Mouse (Mus musculus): ENCODE results near the gene Baz1b.

DNA sequence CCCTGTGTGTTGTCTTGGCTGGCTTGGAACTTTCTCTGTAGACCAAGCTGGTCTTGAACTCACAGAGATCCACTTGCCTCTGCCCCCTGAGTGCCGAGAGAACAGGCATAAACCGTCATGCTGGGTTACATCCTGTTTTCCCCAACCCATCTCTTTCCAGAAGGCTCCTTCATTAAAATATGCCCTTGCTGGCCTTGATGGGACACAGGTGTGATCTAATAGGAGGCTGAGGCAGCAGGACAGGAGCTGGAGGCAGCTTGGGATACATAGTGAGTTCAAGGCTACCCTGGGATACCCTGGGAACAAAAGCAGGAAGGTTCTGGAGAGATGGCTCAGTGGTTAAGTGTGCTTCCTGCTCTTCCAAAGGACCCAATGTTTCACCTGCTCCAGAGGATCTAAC, 47.2 kb upstream of the Baz1b start:
- no peak for TF ChIP-seq CTCF (IDR thresholded peaks at IDR 0.05; ENCODE audit: low read depth)
- TF ChIP-seq EP300 (IDR thresholded peaks at IDR 0.05; ENCODE audit: low read depth): no peak
